Mouse (Mus musculus): ENCODE data around the gene Steap3.

Gene Steap3

DNA sequence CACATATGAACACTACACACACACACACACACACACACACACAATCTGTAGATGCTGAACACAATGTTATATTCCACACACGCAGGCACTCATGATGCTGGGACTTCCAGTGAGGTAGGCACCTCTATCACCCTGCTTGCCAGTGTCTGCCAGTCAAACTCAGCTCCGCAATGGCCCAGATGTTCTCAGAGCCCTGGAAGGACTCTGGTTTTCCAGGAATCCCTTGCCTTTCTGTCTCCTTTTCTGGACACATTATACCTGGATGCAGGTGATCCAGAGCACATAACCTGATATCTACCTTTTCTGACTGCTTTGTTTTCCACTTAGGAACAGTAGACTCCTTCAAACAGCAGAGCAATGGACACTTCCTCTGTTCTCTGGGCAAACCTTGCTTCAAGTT, 75.8 kb downstream of the Steap3 start:
- no peak for DNase-seq

DNA sequence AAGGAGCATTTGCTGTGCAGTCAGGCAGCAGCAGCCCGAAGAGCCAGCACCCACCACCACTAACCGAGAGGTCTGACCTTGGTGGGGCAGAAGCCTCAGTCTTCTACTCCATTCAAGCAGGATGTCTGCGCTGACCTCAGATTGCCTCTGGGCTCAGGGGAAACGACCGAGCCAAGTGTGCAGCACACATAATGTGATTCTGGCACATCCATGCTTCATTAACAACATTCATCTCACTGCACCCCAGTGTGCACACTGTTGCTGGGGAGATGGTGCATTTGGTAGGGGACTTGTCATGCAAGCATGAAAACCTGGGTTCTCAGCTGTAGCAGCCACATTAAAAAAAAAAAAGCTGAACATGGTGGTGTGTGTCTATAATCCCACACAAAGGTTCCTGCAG, 76.6 kb downstream of the Steap3 start:
- DNase-seq, result no peak

DNA sequence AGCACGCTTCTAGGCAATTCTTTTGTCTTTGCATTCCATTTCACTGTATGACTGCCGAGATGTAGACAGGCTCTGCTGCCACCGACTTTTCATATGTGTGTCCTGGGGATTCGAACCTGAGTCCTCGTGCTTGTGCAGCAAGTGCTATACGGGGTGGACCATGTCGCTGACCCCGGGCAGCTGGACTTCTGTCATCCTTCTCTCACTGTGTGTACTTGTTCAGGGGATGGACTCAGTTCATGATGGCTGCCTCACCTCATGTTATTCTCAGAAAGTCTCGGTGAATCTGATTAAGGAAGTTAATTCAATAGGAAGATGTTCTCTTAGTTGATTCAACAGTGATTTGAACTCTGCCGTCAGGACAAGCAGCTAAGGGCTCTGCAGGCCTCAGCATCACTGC, 78.9 kb downstream of the Steap3 start:
- no peak for DNase-seq

DNA sequence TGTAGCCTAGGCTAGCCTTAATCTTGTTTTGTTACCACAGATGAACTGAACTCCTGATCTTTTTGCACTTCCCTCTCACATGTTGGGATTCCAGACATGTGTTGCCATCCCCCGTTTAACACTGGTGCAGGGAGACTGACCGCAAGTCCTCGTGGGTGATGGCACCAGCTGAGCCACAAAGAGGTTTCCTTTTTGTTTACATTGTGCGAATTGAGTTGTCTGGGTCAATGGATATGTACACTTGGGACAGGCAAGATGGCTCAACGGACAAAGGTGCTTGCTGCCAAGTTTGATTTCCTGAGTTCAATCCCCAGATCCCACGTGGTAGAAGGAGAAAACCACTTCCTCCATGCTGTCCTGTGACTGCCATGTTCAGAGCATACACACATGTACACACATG, 80.2 kb downstream of the Steap3 start:
- no peak for DNase-seq

DNA sequence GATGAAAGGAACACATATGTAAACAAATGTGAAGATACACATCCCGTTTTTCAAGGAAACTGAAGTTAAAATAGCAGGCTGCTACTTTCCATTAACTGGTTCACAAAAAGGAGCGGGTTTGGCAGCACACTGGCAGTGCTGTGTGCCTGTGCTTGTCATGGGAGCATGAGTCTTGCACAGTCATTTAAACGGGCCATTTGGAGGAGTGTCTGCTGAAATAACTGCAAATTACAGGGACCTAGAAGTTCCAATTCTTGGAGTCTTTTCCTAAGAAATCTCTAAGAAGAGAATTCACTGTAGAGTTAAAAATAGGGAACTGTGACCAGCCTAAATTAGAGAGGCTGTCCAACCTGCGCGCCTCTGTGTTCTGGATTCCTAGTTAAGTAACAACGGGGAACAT, 81.6 kb downstream of the Steap3 start:
- DNase-seq, result no peak

DNA sequence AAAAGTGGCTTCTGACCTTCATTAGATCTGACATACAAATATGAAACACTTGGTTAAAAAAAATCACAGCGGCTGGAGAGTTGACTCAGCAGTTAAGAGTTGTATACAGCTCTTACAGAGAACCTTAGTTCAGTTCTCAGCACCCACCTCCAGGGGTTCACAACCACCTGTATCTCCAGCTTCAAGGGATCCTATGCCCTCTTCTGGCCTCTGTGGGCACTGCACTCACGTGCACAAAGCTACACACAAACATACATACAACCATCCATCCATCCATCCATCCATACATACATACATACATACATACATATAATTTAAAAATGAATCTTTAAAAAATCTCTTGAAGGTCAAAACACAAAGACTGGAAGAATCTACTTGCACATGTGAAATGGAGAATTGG, 82.2 kb downstream of the Steap3 start:
- DNase-seq, result no peak

DNA sequence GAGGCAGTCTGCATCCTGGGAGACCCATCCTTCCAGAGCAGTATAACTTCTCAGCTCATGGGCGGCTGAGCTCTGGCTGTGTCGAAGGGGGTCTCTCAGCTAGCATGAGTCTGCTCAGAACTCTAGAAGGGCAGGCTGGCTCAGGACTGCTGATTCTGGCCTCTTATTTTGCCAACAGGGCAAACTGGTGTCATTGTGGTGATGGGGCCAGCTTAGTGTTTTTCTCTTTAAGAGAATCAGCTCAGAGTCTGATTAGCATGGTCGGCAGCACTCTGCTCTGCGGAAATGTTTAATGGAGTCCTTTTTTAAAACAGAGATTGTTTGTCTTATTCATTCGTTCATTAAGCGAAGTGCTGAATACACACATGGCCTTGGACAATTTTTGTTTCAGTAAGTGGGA, 83.3 kb downstream of the Steap3 start:
- DNase-seq, result no peak

DNA sequence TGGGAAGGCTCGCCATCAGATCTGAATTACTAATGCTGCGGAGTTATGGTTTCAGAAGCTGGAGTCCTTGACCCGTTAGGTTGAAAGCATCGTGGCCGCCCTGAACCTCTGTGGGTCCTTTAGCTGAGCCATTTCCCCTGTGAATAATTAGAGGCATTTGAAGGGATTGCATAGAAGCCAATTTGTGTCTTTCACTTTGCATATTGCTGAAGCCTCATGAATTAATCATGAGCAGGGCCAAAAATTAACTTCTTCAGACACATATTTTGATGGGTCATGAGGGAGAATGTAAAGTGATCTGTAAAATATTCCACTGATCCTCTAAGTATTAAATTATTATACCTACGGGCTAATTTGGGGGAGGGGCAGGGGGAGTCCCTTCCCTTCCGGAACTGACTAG, 85.4 kb downstream of the Steap3 start:
- DNase-seq, result no peak

DNA sequence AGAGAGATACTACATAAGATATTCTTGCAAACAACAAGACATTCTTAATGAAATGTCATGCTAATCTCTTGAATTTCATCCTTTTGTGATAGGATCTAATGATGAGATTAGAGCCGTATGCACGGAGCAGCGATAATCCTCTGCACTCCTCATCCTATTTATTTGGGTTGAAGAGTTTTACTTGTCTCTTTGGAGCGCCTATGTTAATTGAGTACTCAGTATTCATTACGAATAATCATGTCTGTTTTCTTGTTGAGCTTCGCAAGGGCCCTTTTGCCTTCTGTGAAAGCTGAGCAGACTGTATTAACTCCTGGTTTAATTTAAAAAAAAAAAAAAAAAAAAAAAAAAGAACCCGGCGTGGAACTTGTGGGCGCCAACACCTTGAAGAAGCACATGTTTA, 85.8 kb downstream of the Steap3 start:
- no peak for DNase-seq

DNA sequence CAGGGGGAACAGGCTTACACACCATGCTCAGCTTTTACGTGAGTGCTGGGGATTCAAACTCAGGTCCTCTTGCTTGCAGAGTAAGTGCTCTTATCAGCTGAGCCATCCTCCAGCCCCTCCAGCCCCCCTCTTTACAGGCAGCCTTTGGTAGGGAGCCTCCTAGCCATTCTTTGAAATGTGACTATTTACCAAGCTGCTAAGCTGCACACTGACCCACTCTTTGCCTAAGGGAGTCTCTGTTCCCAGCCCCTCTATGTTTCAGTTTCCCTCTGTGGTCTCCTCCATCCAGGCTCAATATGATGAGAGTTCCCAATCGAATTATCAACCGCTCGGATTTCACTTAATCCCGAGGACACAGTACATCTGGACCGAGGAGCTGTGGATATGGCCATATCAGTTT, 86.3 kb downstream of the Steap3 start:
- DNase-seq, result no peak

DNA sequence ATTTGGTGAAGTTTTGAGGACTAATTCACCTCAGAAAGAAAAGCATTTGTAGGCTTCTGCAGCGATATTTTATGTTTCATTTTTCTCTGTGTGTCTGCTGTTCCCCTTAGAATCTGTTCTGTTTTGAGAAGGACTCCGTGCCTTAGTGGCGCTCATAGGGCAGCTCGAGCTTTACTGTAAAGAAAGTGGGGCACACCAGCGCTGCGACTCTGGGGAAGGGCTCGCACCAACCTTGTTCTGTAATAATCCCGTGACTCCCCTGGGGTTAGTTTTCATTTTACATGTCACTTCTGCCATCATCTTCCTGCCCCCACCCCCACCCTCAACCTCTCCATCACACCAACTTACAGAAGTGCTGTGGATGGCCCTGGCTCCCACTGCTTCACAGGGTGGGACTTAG, 95.4 kb downstream of the Steap3 start:
- no peak for DNase-seq

DNA sequence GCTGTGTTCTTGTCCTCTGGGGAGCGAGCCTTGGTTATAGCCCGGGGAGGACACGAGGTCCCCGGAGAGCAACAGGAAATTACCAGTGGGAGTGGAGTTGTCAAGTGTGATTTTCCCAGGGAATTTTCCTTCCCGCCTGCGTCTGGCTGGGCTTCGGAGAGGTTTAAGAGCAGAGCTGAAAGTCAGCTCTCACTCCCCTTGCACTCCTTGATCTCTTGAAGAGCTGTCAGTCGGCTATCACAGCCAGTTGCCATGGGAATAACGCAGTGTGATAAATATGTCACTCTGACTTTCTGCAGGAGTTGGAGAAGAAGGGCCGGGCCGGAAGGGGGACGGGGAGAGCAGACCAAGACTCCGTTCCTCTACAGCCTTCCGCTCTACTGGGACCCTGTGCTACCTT, 96.2 kb downstream of the Steap3 start:
- DNase-seq, result peak; percentile 19

DNA sequence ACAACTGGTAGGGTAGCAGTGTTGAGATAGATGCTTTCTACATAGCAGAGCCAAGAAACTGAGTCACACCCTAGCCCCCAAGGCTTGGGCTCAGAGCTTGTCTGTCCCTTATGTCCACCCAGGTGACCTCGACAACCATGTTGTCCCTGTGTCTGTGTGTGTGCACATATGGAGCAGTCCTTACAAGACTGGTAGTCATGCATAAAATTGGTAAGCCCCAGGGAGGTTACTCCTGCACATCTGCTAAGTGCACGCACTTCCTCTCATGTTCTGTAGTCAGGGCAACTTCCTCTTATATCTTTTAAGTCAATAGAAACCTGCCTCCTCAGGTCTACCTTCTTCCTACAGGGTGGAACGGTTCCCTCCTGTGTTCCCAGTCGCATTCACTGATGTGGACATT, 97.5 kb downstream of the Steap3 start:
- DNase-seq, result no peak

DNA sequence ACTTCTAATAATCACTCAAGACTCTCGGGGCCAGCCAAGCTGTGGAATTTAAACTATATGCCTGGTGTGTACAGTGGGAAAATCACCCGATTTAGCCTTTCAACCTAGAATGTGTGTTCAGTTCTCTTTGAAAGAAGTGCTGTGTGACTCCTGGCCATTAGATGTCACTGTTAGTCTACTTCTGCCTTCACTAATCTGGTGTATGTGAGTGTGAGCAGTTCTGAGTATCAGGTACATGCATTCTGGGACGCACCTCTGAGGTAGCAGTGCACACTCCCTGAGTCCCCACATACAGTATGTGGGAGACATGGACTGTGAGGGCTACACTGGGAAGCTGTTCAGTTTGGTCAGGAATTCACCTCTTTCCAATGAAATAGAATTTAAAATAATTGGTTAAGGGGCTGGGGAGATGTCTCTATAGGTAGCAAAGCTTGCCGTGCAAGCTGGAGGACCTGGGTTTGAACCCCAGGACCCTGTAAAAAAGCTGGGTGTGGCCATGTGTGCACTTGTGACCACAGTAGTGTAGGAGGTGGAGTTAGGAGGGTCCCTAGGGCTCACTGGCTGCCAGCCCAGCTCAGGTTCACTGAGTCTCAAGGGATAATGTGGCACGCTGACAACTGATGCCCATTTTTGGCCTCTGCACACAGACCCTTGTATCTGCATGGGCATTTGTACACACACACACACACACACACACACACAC, 100.5 kb downstream of the Steap3 start:
- DNase-seq, result peak; percentile 5

DNA sequence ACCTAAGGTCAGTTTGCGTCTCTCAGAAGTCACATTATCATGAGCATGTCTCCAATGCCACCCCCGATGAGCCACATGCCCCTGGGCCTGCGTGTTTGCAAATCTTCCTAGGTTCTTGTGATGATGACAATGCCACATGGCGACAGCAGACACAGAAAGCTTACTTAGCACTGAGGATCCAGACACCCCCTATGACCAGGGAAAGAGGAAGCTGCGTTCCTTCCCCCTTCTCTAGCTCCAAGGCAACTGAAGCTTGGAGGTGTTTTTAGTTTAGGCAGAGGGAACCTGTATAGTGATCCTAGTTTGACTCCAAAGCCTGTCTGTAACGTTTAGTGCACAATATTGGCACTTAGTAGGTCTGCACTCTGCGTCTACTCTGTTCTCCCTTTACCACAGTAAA, 102.2 kb downstream of the Steap3 start:
- no peak for DNase-seq

DNA sequence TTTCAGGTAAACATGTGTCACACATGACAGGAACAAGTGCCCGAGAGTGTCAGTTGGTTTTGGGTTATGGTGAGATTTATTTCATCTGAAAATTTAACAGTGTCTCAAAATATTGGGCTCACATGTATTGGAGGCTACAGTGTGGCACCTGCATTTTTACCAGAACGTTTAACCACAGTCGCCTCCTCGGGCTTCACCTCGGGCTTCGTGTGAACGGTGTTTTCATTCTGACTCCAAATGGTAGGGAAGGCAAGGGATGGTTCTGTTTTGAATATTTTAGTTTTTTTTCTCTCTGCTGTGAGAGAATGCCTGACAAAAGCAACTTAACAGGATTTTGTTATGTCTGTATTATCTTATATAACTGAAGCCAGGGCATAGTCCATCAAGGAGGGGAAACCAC, 103.8 kb downstream of the Steap3 start:
- DNase-seq, result no peak

DNA sequence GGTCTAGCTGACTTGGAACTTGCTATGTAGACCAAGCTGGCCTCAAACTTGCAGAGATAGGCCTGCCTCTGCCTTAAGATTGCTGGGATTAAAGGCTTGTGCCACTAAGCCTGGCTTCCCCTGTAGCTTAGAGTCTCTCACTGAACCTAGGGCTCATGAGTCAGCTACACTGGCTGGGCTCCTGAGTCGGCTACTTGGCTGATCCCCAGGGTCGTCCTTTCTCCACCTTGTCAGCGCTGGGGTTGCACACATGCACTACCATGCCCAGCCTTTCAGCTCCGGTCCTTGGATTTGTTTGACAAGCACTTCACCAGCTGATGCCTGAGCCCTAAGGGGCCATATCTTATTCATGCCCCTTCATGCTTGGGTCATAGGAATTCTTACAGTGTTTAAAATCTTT, 104.5 kb downstream of the Steap3 start:
- no peak for DNase-seq

DNA sequence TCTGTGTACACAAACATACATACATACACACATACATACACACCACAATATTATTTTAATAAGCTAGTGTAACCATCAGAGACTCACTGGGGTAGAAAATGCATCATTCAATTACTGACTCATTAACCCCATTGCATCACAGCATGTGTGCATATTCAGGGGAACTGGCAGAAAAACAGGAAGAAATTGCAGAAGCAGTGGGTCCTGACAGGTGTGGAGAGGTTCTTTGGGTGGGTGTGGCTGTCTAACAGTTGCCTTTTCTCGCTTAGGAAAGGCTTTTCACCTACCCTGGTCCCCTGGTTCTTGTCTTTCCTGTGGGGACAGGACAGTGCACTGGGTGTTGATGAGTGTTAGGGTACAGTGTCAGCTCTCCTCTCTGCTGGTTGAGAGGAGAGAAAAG, 109.9 kb downstream of the Steap3 start:
- no peak for DNase-seq

DNA sequence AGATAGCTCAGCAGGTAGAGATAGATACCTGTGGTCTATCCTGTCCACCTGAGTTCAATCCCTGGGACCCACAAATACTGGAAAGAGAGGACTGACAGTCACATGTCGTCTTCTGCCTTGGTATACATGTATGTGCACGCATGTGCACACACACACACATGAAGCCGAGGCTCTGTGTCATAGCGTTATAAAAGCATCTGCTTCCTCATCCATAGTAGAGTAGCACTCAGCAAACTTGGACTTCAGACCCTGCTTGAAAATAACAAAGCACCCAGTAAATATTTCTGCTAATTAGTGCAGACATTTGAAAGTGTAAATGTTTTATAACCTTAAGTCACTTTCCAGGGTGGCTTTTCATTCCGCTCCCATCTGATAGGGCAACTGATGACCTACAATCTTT, 111.0 kb downstream of the Steap3 start:
- DNase-seq, result no peak

DNA sequence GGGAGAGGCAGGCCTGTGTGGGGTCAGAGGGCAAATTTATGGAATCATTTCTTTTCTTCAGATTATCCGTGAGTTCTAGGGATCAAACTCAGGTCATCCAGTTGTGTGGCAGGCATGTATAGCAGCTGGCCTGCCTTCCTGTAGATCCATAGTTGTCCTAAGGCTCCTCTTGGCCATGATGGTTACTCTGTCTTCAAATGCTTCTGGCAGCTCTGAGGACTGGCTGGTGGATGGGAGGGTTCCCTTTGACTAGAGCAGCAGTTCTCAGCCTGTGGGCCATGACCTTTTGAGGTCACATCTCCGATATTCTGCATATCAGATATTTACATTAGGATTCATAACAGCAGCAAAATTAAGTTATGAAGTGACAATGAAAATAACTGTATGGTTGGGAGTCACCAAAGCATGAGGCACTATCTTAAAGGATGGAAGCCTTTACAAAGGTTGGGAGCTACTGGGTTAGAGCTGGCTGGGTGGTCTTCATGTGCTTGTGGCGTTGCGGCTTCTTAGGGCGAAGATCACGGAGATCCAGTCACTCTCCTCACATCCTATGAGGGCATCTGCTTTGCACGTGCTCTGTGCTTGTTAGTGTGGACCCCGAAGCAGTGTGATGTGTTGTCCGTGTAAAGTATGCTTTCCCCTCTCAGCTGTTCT, 113.9 kb downstream of the Steap3 start:
- no peak for DNase-seq

DNA sequence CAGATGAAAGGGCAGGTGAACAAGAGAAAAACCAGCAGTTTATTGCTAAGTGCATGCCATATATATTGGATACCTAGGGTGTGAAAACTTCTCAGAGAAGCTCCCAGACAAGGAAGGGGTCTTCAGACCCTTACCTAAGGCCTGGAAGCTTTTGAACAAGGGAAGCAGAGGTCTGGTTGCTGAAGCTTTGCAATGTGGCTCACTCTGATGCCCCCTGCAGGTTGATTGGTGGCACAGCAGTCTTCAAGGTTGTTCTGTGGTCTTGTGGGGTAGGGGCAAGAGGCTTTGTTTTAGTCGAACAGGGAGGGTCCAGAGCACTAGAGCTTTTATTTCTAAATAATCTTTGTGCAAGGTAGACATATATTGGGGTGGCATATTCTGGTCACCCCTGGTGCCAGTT, 117.2 kb downstream of the Steap3 start:
- DNase-seq, result peak; percentile 22

DNA sequence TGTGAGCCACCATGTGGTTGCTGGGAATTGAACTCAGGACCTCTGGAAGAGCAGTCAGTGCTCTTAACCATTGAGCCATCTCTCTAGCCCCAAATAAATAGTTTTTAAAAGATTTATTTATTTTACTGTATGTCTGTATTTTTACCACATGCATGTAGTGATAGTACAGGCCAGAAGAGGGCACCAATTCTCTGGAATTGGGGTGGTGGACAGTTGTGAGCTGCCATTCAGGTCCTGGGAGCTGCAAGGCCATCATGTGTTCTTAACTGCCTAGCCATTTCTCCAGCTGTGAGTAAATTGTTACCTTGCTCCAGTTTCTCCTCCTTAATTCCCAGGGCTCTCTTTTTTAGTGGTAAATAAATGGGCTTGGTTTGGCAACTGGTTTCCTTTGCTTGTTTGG, 118.3 kb downstream of the Steap3 start:
- peak; percentile 45 for DNase-seq

DNA sequence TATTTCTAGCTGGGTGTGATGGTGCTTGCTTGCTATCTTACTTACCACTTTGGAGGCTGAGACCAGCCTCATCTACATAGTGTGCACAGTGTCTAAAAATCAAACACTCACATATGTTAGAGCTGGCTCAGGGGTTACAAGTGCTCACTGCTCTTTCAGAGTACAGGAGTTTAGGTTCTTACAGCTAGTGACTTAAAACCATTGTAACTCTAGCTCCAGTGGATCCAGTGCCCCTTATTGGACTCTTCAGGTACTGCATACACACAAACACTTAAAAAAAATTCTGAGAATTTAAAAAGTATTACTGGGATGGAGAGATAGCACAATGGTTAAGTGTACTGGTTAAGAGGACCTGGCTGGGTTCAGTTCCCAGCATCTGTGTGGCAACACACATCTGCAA, 125.5 kb downstream of the Steap3 start:
- no peak for DNase-seq

DNA sequence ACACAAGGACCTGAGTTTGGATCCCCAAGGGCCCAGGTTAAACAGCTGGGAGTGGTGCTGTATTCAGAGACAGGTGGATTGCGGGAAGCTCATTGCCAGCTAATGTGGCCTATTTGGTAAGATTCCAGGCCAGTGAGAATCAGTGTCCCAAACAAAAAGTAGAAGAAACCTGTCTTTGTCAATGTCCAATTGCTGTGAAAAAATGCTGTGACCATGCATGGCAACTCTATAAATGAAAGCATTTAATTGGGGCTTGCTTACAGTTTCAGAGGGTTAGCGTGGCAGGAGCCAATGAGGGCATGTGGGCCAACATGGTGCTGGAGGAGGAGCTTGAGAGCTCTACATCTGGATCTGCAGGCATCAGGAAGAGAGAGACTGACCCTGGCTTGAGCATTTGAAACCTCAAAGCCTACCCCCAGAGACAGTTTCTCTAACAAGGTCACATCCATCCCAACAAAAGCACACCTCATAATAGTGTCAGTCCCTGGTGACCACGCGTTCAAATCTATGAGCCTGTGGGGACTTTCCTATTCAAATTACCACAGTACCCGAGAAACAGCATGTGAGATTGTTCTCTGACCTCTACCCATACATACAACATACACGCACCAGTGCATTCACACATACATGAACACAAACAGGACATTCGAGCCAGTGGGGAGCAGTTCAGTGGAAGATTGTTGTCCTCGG, 126.8 kb downstream of the Steap3 start:
- DNase-seq, result no peak

DNA sequence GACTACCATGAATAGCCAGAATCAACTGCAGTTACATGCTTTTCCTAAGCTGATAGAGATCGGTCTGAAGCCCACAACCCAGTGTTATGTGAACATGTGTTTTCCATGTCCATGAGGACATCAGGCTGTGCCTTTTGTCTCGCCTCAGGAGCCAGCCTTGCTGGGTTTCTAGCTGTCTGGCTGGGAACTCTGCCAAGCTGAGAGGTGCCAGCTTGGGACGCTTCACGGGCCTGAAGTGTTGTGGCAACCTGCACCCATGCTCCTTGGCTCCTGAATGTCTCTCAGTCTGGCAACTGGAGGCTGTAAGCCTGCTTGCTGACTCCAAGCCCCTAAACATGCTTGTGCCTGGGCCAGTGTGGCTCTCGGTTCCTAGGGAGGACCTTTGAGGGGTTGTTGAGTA, 130.0 kb downstream of the Steap3 start:
- DNase-seq, result no peak

All from lung, postnatal 14 days (tissue).